Mouse (Mus musculus) olfactory bulb, adult 2 months (tissue): ENCODE data around the gene Olfr414. TPM values are rescaled to one million over a fixed set of nuclear protein-coding genes. Genes with fewer than 3 reads are reported as not detected.

Experiments
- H3K27ac ChIP-seq: fragments of 200-500 bp; 2 replicates; pipeline ENCODE4 v1.5.1; 2012; ENCODE audit warnings: low read depth, low read length; ENCODE audit not compliant: insufficient read depth
- H3K4me1 ChIP-seq: fragments of 200-500 bp; 2 replicates; pipeline ENCODE4 v1.6.1; 2012; ENCODE audit warnings: low read length; ENCODE audit not compliant: control insufficient read depth, insufficient read depth
- H3K4me3 ChIP-seq: fragments of 200-500 bp; 2 replicates; pipeline ENCODE4 v1.5.1; 2012; ENCODE audit warnings: mild to moderate bottlenecking, low read depth, low read length, moderate library complexity; ENCODE audit not compliant: insufficient read depth
- CTCF ChIP-seq: fragments of 200-500 bp; IDR thresholded peaks from 2 replicates; pipeline ENCODE4 v1.5.1; 2012; ENCODE audit warnings: low read depth, mild to moderate bottlenecking, low read length, moderate library complexity; ENCODE audit not compliant: insufficient read depth
- POLR2A ChIP-seq: fragments of 200-500 bp; IDR thresholded peaks from 2 replicates; pipeline ENCODE4 v1.6.1; 2012; ENCODE audit warnings: mild to moderate bottlenecking, low read depth, low read length, moderate library complexity; ENCODE audit not compliant: insufficient read depth
- WGBS: fragments of 180-500 bp; shearing (Covaris S2); methylation state at CpG from one replicate; pipeline ENCODE4 v1.1.7; 2018; 5-methylcytosine and 5-hydroxymethylcytosine counted together
- polyA plus RNA-seq: library from polyadenylated mRNA; stranded (reverse); fragments of >200 nt; gene quantifications from 2 replicates; pipeline ENCODE4 v1.2.4, GENCODE M21; 2012; ENCODE audit warnings: low replicate concordance; ENCODE audit not compliant: missing spikeins, insufficient read depth, insufficient read length

Gene Olfr414
- polyA plus RNA-seq, 1 experiment = not detected

GRCm38 (mm10) chr1:174465385-174465784 is 41.5 kb downstream of the Olfr414 start:
- TF ChIP-seq POLR2A (no peak), CTCF (no peak)
- WGBS = 87% methylated on average over 3 of the region's 3 CpGs
- Histone ChIP-seq H3K4me1 (no peaks in the 10 kb centered on the region), H3K4me3 (no peak overlapping the region), H3K27ac (no peak overlapping the region)

DNA sequence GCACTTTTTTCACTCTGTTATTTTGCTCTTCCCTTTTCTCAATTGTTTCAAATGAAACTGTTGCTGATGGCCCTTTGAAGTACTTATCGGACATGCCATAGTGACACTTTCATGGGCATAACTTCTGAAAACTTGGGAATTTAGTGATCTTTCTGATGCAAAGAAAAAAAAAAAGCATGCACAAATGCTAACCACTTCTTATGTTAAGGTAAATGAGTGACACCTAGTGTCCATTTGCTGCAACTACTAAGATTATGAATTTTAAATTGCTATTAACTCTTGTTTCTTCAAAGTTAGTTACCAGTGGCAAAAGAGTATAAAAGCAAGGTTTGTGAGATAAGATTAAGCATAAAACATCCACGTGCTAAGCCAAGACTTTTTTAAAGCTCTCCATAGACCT is 42.4 kb downstream of the Olfr414 start:
- H3K4me1 ChIP-seq = no peaks in the 10 kb centered on the region
- WGBS = 33% methylated on average over 2 of the region's 2 CpGs
- H3K27ac ChIP-seq = no peak overlapping the region
- H3K4me3 ChIP-seq = no peak overlapping the region
- TF ChIP-seq CTCF = no peak
- no peak for TF ChIP-seq POLR2A

GRCm38 (mm10) chr1:174469736-174470135 is 45.9 kb downstream of the Olfr414 start:
- WGBS = 2% methylated on average over 6 of the region's 6 CpGs
- no peak overlapping the region for H3K27ac ChIP-seq
- TF ChIP-seq POLR2A (no peak), CTCF (no peak)

DNA sequence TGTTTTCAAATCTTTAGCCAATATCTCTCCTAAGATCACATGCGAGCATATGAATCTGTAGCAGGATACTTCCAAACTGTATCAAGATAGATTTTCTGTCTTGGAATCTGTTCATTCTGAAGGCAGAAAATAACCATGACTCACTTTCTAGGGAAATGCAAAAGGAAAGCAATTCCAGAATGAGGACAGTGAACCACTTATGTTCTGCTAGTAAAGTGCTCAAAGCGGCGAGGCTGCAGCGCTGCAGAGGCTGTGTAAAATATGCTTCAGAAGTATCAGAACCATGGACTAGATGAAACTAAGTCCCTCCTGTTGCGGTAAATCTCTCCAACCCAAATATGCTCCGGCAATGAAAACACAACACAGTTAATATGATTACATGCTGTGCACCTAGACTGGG is 58.7 kb downstream of the Olfr414 start:
- Histone ChIP-seq H3K27ac (no peak overlapping the region), H3K4me3 (no peak overlapping the region), H3K4me1 (no peaks in the 10 kb centered on the region)
- TF ChIP-seq POLR2A (no peak), CTCF (no peak)
- 74% methylated on average over 6 of the region's 6 CpGs for WGBS

More at GRCm38 (mm10) chr1:174469736-174470135, 45.9 kb downstream of the Olfr414 start:
- Histone ChIP-seq H3K4me3 (no peak overlapping the region), H3K4me1 (no peaks in the 10 kb centered on the region)

Other genes starting within 250 kb of the Olfr414 start
- not detected in 2 replicates for gene Olfr419, start 172.0 kb upstream of the Olfr414 start, polyA plus RNA-seq
- gene Mptx1, start 93.5 kb upstream of the Olfr414 start, polyA plus RNA-seq = not detected in 2 replicates
- gene Olfr417, start 58.9 kb upstream of the Olfr414 start, polyA plus RNA-seq = not detected in 2 replicates
- gene Olfr248, start 33.0 kb upstream of the Olfr414 start, polyA plus RNA-seq = not detected in 2 replicates
- gene Olfr220, start 18.0 kb downstream of the Olfr414 start, polyA plus RNA-seq = not detected in 2 replicates
- 291 TPM in 1 of 2 replicates, not detected in the other for gene Fmn2, start 77.8 kb downstream of the Olfr414 start, polyA plus RNA-seq